Mouse (Mus musculus): ENCODE data around the gene F11r. TPM values are rescaled to one million over a fixed set of nuclear protein-coding genes. Genes with fewer than 3 reads are reported as not detected.

The F11r gene
- total and polyA plus RNA-seq, 3 experiments: 0.74 to 1.6 (median 1.3) TPM

DNA sequence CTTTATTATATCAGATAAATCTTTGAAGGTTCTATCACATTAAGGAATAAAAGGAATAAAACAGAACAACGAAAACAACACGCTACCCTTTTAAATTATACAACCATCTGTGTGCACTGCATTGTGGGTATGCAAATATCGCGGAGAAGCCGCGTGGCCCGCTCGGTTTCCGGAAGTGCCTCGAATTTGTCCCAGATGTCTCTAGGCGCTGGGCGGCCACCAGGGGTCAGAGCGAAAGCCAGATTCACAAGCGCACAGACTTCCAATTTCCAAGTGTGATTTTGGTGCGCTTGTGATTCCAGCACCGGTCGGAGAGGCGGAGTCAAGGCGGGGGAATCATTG, 65.9 kb downstream of the F11r start, which contains the start of gene Alyref2 (continued):
- peak; percentile 36 to 93 for TF ChIP-seq CTCF (conservative IDR thresholded peaks at IDR 0.05 in 1 of 2, IDR thresholded peaks at IDR 0.05 in 1 of 2; ENCODE audit: low read depth in 2 of 2, low read length in 2 of 2)
- no peak for TF ChIP-seq NELFE (IDR thresholded peaks at IDR 0.05; ENCODE audit: low read depth, low read length)
- peak; percentile 12; the same call in 1 of the 2 replicates for TF ChIP-seq SIN3A (IDR thresholded peaks at IDR 0.05; ENCODE audit: low read length)

DNA sequence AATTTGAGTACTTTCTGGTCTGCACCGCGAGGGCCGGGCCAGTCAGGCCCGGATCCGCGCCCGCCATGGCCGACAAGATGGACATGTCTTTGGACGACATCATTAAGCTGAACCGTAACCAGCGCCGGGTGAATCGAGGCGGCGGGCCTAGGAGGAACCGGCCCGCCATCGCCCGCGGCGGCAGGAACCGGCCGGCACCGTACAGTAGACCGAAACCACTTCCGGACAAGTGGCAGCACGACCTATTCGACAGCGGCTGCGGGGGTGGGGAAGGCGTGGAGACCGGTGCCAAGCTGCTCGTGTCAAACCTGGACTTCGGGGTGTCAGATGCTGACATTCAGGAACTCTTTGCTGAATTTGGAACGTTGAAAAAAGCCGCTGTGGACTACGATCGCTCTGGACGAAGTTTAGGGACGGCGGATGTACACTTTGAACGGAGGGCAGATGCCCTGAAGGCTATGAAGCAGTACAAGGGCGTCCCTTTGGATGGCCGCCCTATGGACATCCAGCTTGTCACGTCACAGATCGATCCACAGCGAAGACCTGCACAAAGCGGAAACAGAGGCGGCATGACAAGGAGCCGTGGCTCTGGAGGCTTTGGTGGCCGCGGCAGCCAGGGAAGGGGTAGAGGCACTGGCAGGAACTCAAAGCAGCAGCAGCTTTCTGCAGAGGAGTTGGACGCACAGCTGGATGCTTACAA, 66.4 kb downstream of the F11r start:
- peak overlapping the region; percentile 82 for H3K27ac ChIP-seq (ENCODE audit: insufficient read depth, low read depth)

DNA sequence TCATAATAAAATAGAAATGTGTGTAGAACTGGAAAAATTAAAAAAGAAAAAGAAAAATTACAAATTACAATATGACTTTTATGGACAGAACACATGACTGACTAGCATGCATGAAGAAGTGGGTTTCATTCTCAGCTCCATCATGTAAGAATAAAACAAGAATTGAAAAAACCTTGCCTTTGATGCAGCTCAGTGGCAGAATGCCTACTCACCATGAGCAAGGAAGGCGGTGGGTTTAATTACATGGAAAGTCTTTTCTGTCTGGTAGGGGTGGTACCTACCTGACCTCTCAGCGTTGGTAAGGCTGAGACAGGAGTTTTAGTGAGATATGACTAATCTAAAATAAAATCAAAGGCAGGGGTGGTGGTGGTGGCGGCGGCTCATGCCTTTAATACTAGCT, 67.3 kb downstream of the F11r start:
- Histone ChIP-seq H3K4me2 (ENCODE audit: insufficient read depth, low read depth, poor library complexity, severe bottlenecking) (peak overlapping the region; percentile 77), H3K27ac (ENCODE audit: insufficient read depth, low read depth) (no peak overlapping the region), H3K27me3 (replicated peaks) (no peaks in the 10 kb centered on the region), H3K79me2 (replicated peaks; ENCODE audit: control insufficient read depth, extremely low read depth, insufficient read depth, poor library complexity, severe bottlenecking) (0 out of 2 replicates have a peak, but pooled peaks cover 3% of the 10 kb centered on the region), H3K4me3 (replicated peaks in 1 of 3; ENCODE audit: low read depth in 2 of 3, low read length in 2 of 3, poor library complexity in 1 of 3) (peak overlapping the region in 2 of 3 experiments; percentile 21 to 67), H3K36me3 (replicated peaks in 1 of 2; ENCODE audit: control insufficient read depth in 1 of 2, insufficient read depth in 1 of 2, low read length in 1 of 2) (peaks cover 0 to 2% of the 10 kb centered on the region in 2 experiments), H3K4me1 (ENCODE audit: control insufficient read depth in 1 of 2, insufficient read depth in 2 of 2) (peaks cover 0 to 28% of the 10 kb centered on the region in 2 experiments; a peak in 2 of 4 replicates), H3K9ac (ENCODE audit: insufficient read depth, low read depth) (peak overlapping the region; percentile 59), H3K9me3 (replicated peaks; ENCODE audit: low read length) (peaks cover 9% of the 10 kb centered on the region)
- DNase-seq (ENCODE audit: extremely low read depth): no peak
- TF ChIP-seq MAZ (IDR thresholded peaks at IDR 0.05; ENCODE audit: low read depth, low read length): no peak
- TF ChIP-seq MAX (IDR thresholded peaks at IDR 0.05; ENCODE audit: low read length): no peak
- TF ChIP-seq JUN (IDR thresholded peaks at IDR 0.05; ENCODE audit: insufficient read depth, low read depth, low read length): no peak
- TF ChIP-seq ETS1 (conservative IDR thresholded peaks at IDR 0.05; ENCODE audit: low read depth, low read length): no peak
- TF ChIP-seq USF1 (IDR thresholded peaks at IDR 0.05; ENCODE audit: low read depth, low read length): no peak
- dilution Hi-C loops (cut with MboI; ENCODE audit: extremely low pct_ligation_motif_present, extremely low pct_unique_long_range_greater_than_20kb, low sequenced_read_pairs): no loop called here
- in situ Hi-C loops (cut with MboI; ENCODE audit: low pct_ligation_motif_present, low pct_unique_long_range_greater_than_20kb, low sequenced_read_pairs): loop anchor here (5.0 kb wide), 1 partner anchor 63 kb away; no protein-coding TSS in a partner anchor

More for the DNA sequence above, 66.4 kb downstream of the F11r start:
- H3K36me3 ChIP-seq (replicated peaks in 1 of 2; ENCODE audit: control insufficient read depth in 1 of 2, insufficient read depth in 1 of 2, low read length in 1 of 2): peaks cover 0 to 2% of the 10 kb centered on the region in 2 experiments
- H3K9ac ChIP-seq (ENCODE audit: insufficient read depth, low read depth): peak overlapping the region; percentile 59
- H3K79me2 ChIP-seq (replicated peaks; ENCODE audit: control insufficient read depth, extremely low read depth, insufficient read depth, poor library complexity, severe bottlenecking): 0 out of 2 replicates have a peak, but pooled peaks cover 3% of the 10 kb centered on the region
- dilution Hi-C loops (cut with MboI; ENCODE audit: extremely low pct_ligation_motif_present, extremely low pct_unique_long_range_greater_than_20kb, low sequenced_read_pairs) (no loop called here), in situ Hi-C loops (cut with MboI; ENCODE audit: low pct_ligation_motif_present, low pct_unique_long_range_greater_than_20kb, low sequenced_read_pairs) (loop anchor here (5.0 kb wide), 1 partner anchor 64 kb away; no protein-coding TSS in a partner anchor)
- peak overlapping the region; percentile 67 to 78 (median 72) for H3K4me3 ChIP-seq (replicated peaks in 1 of 3; ENCODE audit: low read depth in 2 of 3, low read length in 2 of 3, poor library complexity in 1 of 3)
- H3K4me2 ChIP-seq (ENCODE audit: insufficient read depth, low read depth, poor library complexity, severe bottlenecking): peak overlapping the region; percentile 11
- no peaks in the 10 kb centered on the region for H3K27me3 ChIP-seq (replicated peaks)
- peaks cover 8% of the 10 kb centered on the region for H3K9me3 ChIP-seq (replicated peaks; ENCODE audit: low read length)
- peaks cover 0 to 28% of the 10 kb centered on the region in 2 experiments; a peak in 2 of 4 replicates for H3K4me1 ChIP-seq (ENCODE audit: control insufficient read depth in 1 of 2, insufficient read depth in 2 of 2)
- peak; percentile 74 for DNase-seq (ENCODE audit: extremely low read depth)
- TF ChIP-seq MXI1 (IDR thresholded peaks at IDR 0.05; ENCODE audit: low read depth, low read length) (peak; percentile 79), ZMIZ1 (IDR thresholded peaks at IDR 0.05; ENCODE audit: low read depth, low read length) (no peak), UBTF (IDR thresholded peaks at IDR 0.05; ENCODE audit: low read depth, low read length) (peak; percentile 91), TBP (conservative IDR thresholded peaks at IDR 0.05; ENCODE audit: low read depth, low read length) (no peak), JUN (IDR thresholded peaks at IDR 0.05; ENCODE audit: insufficient read depth, low read depth, low read length) (no peak), CHD2 (IDR thresholded peaks at IDR 0.05; ENCODE audit: low read length) (peak; percentile 50; the same call in 1 of the 2 replicates), BHLHE40 (IDR thresholded peaks at IDR 0.05; ENCODE audit: low read depth, low read length) (peak; percentile 48; the same call in 1 of the 2 replicates), NELFE (IDR thresholded peaks at IDR 0.05; ENCODE audit: low read depth, low read length) (peak; percentile 63), SIN3A (IDR thresholded peaks at IDR 0.05; ENCODE audit: low read length) (peak; percentile 70), MEF2A (IDR thresholded peaks at IDR 0.05; ENCODE audit: borderline replicate concordance, low read depth, low read length) (0 out of 2 replicates have a peak, but pooled peaks have one; percentile 15), ZNF384 (IDR thresholded peaks at IDR 0.05; ENCODE audit: low read depth, low read length) (peak; percentile 32; the same call in 1 of the 2 replicates), TCF12 (IDR thresholded peaks at IDR 0.05; ENCODE audit: low read depth, low read length) (0 out of 2 replicates have a peak, but pooled peaks have one; percentile 12)
